Mouse (Mus musculus) hindlimb bud, embryonic 11.5 days (tissue): ENCODE data around the gene Dscaml1.
"Not testable (repeated sequence)": the region's sequence is repeated elsewhere in the genome, so short reads cannot be mapped to it uniquely, and the experiment has no call there.

Experiments
- DNase-seq: peaks from one replicate; pipeline ENCODE4 v3.0.0-alpha.2; 2012; ENCODE audit warnings: low read depth, low spot score; ENCODE audit errors: extremely low spot score

Gene Dscaml1

GRCm38 (mm10) chr9:45766195-45766594 lies 339.8 kb downstream of the Dscaml1 start:
- peak; percentile 0 for DNase-seq

GRCm38 (mm10) chr9:45767155-45767554 lies 340.7 kb downstream of the Dscaml1 start:
- DNase-seq = no peak

GRCm38 (mm10) chr9:45768421-45768820 lies 342.0 kb downstream of the Dscaml1 start:
- DNase-seq = no peak

- no peak for DNase-seq
Measured at GRCm38 (mm10) chr9:45769596-45769995, 343.2 kb downstream of the Dscaml1 start.

- no peak for DNase-seq
Measured at GRCm38 (mm10) chr9:45774088-45774487, 347.7 kb downstream of the Dscaml1 start.

- DNase-seq = not testable (repeated sequence)
Measured at GRCm38 (mm10) chr9:45776176-45776575, 349.7 kb downstream of the Dscaml1 start.

- DNase-seq = no peak
Measured at GRCm38 (mm10) chr9:45779201-45779600, 352.8 kb downstream of the Dscaml1 start.

GRCm38 (mm10) chr9:45783249-45784069 lies 357.0 kb downstream of the Dscaml1 start:
- no peak for DNase-seq

GRCm38 (mm10) chr9:45787071-45787470 lies 360.6 kb downstream of the Dscaml1 start:
- DNase-seq = no peak

- no peak for DNase-seq
Measured at GRCm38 (mm10) chr9:45787547-45787946, 361.1 kb downstream of the Dscaml1 start.

- DNase-seq = no peak
Measured at GRCm38 (mm10) chr9:45788405-45788804, 362.0 kb downstream of the Dscaml1 start.

- no peak for DNase-seq
Measured at GRCm38 (mm10) chr9:45791456-45792142, 365.2 kb downstream of the Dscaml1 start.

GRCm38 (mm10) chr9:45792235-45792634 lies 365.8 kb downstream of the Dscaml1 start:
- DNase-seq = no peak

- DNase-seq = no peak
Measured at GRCm38 (mm10) chr9:45793697-45794096, 367.3 kb downstream of the Dscaml1 start.

GRCm38 (mm10) chr9:45795722-45796121 lies 369.3 kb downstream of the Dscaml1 start:
- DNase-seq = no peak

GRCm38 (mm10) chr9:45797271-45797670 lies 370.8 kb downstream of the Dscaml1 start:
- no peak for DNase-seq

- peak; percentile 31 for DNase-seq
Measured at GRCm38 (mm10) chr9:45798467-45799164, 372.2 kb downstream of the Dscaml1 start.

GRCm38 (mm10) chr9:45799402-45799801 lies 373.0 kb downstream of the Dscaml1 start:
- no peak for DNase-seq
